Mouse (Mus musculus) hindbrain, embryonic 14.5 days (tissue): ENCODE data around the gene Dpm1. TPM values are rescaled to one million over a fixed set of nuclear protein-coding genes. Genes with fewer than 3 reads are reported as not detected.

Source experiments
- ATAC-seq: fragments of 200-750 bp; cut with Nextera tagmentation; 2 replicates; pipeline ENCODE4 v1.8.0; 2017; ENCODE audit warnings: moderate number of reproducible peaks, mild to moderate bottlenecking, moderate TSS enrichment, moderate library complexity; ENCODE audit not compliant: low FRiP score
- DNase-seq: peaks from one replicate; pipeline ENCODE4 v3.0.0-alpha.2; 2015; ENCODE audit warnings: low spot score
- H3K27ac ChIP-seq: fragments of 300-500 bp; sonication (generic); 2 replicates; pipeline ENCODE4 v1.5.1; 2014; ENCODE audit warnings: mild to moderate bottlenecking, moderate library complexity
- H3K27me3 ChIP-seq: fragments of 300-500 bp; sonication (generic); 2 replicates; pipeline ENCODE4 v1.6.1; 2014; ENCODE audit warnings: mild to moderate bottlenecking, low read length, mixed read lengths; ENCODE audit not compliant: control insufficient read depth, insufficient read depth
- H3K36me3 ChIP-seq: fragments of 300-500 bp; sonication (generic); replicated peaks from 2 replicates; pipeline ENCODE4 v1.6.1; 2014; ENCODE audit not compliant: control insufficient read depth, insufficient read depth
- H3K4me1 ChIP-seq: fragments of 300-500 bp; sonication (generic); replicated peaks from 2 replicates; pipeline ENCODE4 v1.6.1; 2014; ENCODE audit warnings: antibody characterized with exemption, low read length, mixed read lengths; ENCODE audit not compliant: control insufficient read depth, insufficient read depth
- H3K4me2 ChIP-seq: fragments of 300-500 bp; sonication (generic); replicated peaks from 2 replicates; pipeline ENCODE4 v1.6.1; 2014; ENCODE audit warnings: mild to moderate bottlenecking, moderate library complexity
- H3K4me3 ChIP-seq: fragments of 300-500 bp; sonication (generic); replicated peaks from 2 replicates; pipeline ENCODE4 v1.5.1; 2014; ENCODE audit warnings: mild to moderate bottlenecking, low read length
- H3K9ac ChIP-seq: fragments of 300-500 bp; sonication (generic); 2 replicates; pipeline ENCODE4 v1.6.1; 2014
- H3K9me3 ChIP-seq: fragments of 300-500 bp; sonication (generic); 2 replicates; pipeline ENCODE4 v1.6.1; 2016; ENCODE audit warnings: low read length; ENCODE audit not compliant: control insufficient read depth
- WGBS: fragments of 180-500 bp; shearing (Covaris S2); extraction: QIAGEN DNeasy Blood & Tissue Kit; methylation state at CpG from one replicate; pipeline ENCODE4 v1.1.7; 2014; 5-methylcytosine and 5-hydroxymethylcytosine counted together
- polyA plus RNA-seq: library from polyadenylated mRNA; unstranded; fragments of >200 nt; fragmentation: Nextera tagmentation; extraction: Ambion mirVana; gene quantifications from 2 replicates; pipeline ENCODE4 v1.2.1, GENCODE M21; 2014

Dpm1 gene
- polyA plus RNA-seq, 1 experiment from 2014 or later, result 60.1 TPM

GRCm38 (mm10) chr2:168253822-168254221, 23.4 kb upstream of the Dpm1 start:
- no peak overlapping the region for H3K4me2 ChIP-seq
- H3K4me1 ChIP-seq, result no peaks in the 10 kb centered on the region
- no peak for ATAC-seq
- H3K27ac ChIP-seq, result no peak overlapping the region
- H3K9me3 ChIP-seq, result no peaks in the 10 kb centered on the region
- no peak for DNase-seq
- H3K27me3 ChIP-seq, result no peaks in the 10 kb centered on the region
- no peak overlapping the region for H3K4me3 ChIP-seq
- H3K9ac ChIP-seq, result no peak overlapping the region
- WGBS, result 62% methylated on average over 7 of the region's 7 CpGs
- H3K36me3 ChIP-seq, result no peaks in the 10 kb centered on the region

- ATAC-seq (no peak), DNase-seq (peak; percentile 57)
- Histone ChIP-seq H3K27ac (no peak overlapping the region), H3K27me3 (no peaks in the 10 kb centered on the region), H3K4me1 (no peaks in the 10 kb centered on the region), H3K36me3 (no peaks in the 10 kb centered on the region), H3K4me3 (no peak overlapping the region), H3K9me3 (no peaks in the 10 kb centered on the region), H3K4me2 (peak overlapping the region; percentile 31; the same call in 1 of the 2 replicates), H3K9ac (no peak overlapping the region)
- WGBS, result 11% methylated on average over 16 of the region's 16 CpGs
These were observed 22.4 kb upstream of the Dpm1 start for GRCm38 (mm10) chr2:168252639-168253292.

- Histone ChIP-seq H3K36me3 (no peaks in the 10 kb centered on the region), H3K4me3 (no peak overlapping the region), H3K4me2 (no peak overlapping the region), H3K4me1 (no peaks in the 10 kb centered on the region), H3K9ac (no peak overlapping the region), H3K27ac (no peak overlapping the region), H3K27me3 (no peaks in the 10 kb centered on the region), H3K9me3 (no peaks in the 10 kb centered on the region)
- DNase-seq, result peak; percentile 96
- ATAC-seq, result no peak
- WGBS, result 16% methylated on average over 8 of the region's 8 CpGs
These were observed 19.9 kb upstream of the Dpm1 start for GRCm38 (mm10) chr2:168250270-168250669.

DNA sequence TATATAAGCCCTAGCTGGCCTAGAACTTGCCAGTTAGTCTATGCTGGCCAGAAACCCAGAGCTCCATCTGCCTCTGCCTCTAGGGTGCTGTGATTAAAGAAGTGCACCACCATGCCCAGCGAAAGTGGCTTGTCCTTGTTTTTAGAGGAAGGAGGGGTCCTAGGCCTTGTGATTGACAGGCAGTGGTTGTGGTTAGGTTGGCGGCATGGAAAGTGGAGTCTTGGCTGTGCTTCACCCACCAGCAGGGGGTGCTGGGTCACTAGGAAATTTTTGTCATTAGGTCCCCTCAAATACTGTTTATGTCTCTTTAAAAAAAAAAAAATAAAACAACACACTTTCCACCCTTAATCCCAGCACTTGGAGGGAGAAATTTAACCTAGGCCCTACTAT, 18.5 kb upstream of the Dpm1 start:
- Histone ChIP-seq H3K27ac (no peak overlapping the region), H3K4me2 (no peak overlapping the region), H3K4me1 (no peaks in the 10 kb centered on the region), H3K9me3 (no peaks in the 10 kb centered on the region), H3K4me3 (no peak overlapping the region), H3K36me3 (no peaks in the 10 kb centered on the region), H3K27me3 (no peaks in the 10 kb centered on the region), H3K9ac (no peak overlapping the region)
- 15% methylated on average over 2 of the region's 2 CpGs for WGBS
- DNase-seq (peak; percentile 25), ATAC-seq (no peak)

DNA sequence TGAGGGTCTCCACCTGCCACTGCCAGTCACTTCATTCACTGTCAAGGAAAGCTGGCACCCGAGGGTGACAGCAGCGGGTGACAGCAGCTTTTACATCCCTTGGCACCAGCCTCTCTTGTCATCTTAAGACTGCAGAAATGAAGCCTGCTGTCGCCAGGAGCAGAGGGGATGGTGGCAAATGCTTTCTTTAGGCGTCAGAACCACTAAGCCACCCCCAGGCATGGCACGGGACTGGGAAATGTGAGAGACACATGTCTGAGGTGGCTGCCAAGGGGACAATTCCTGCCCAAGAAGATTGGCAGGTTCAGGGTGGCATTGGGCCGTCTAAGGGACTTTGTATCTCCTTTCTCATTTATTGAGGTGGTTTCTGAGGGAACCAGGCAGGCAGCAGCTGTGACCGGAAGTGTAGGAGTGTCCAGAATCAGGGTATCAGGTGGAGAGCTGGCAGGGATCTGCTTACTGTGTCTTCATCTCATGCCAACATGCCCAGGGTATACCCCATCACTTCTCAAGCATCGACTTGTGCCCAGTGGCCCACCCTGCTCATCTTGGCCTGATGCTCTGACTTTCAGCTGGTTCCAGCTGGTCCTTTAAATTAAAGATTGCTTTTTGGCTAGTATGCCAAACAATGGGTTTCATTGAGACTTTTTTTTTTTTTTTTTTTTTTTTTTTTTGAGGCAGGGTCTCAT, 17.9 kb upstream of the Dpm1 start:
- WGBS, result 65% methylated on average over 8 of the region's 8 CpGs

GRCm38 (mm10) chr2:168245571-168245970, 15.2 kb upstream of the Dpm1 start:
- 39% methylated on average over 8 of the region's 8 CpGs for WGBS
- Histone ChIP-seq H3K36me3 (no peaks in the 10 kb centered on the region), H3K9ac (no peak overlapping the region), H3K4me1 (no peaks in the 10 kb centered on the region), H3K27ac (no peak overlapping the region), H3K27me3 (no peaks in the 10 kb centered on the region; the same call in 1 of the 2 replicates), H3K9me3 (no peaks in the 10 kb centered on the region), H3K4me3 (no peak overlapping the region), H3K4me2 (no peak overlapping the region)
- ATAC-seq (no peak), DNase-seq (no peak)

More for the DNA sequence above, 17.9 kb upstream of the Dpm1 start:
- Histone ChIP-seq H3K4me1 (no peaks in the 10 kb centered on the region), H3K9ac (no peak overlapping the region), H3K4me3 (no peak overlapping the region), H3K27ac (no peak overlapping the region), H3K27me3 (no peaks in the 10 kb centered on the region; the same call in 1 of the 2 replicates), H3K4me2 (no peak overlapping the region), H3K36me3 (no peaks in the 10 kb centered on the region), H3K9me3 (no peaks in the 10 kb centered on the region)
- ATAC-seq (peak; percentile 62; the same call in 1 of the 2 replicates), DNase-seq (peak; percentile 31)

DNA sequence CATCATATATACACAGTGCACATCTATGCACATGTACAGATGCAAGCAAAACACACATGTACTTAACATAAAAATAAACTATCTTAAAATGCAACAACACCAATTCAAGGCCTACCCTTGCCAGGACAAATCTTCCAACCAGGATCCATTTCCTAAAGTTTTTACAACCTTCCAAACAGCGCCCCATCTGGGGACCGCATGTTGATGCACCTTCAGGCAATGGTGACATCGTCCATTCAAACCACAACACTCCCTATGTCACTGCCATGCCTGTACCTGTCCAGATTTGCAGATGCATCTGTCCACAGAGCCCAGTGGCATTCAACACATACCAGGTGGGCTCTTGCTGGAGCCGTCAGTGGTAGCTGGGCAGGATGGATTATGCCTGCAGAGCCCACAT, 12.9 kb upstream of the Dpm1 start:
- no peak for DNase-seq
- Histone ChIP-seq H3K4me1 (no peaks in the 10 kb centered on the region), H3K9me3 (no peaks in the 10 kb centered on the region), H3K9ac (no peak overlapping the region), H3K4me2 (no peak overlapping the region), H3K27ac (no peak overlapping the region), H3K36me3 (no peaks in the 10 kb centered on the region), H3K27me3 (no peaks in the 10 kb centered on the region; the same call in 1 of the 2 replicates), H3K4me3 (no peak overlapping the region)
- ATAC-seq, result no peak
- 70% methylated on average over 4 of the region's 4 CpGs for WGBS

GRCm38 (mm10) chr2:168242841-168243240, 12.4 kb upstream of the Dpm1 start:
- Histone ChIP-seq H3K4me1 (no peaks in the 10 kb centered on the region), H3K27me3 (no peaks in the 10 kb centered on the region; the same call in 1 of the 2 replicates), H3K9ac (no peak overlapping the region), H3K4me3 (no peak overlapping the region), H3K9me3 (no peaks in the 10 kb centered on the region), H3K4me2 (no peak overlapping the region), H3K27ac (no peak overlapping the region), H3K36me3 (no peaks in the 10 kb centered on the region)
- no peak for ATAC-seq
- DNase-seq, result no peak

DNA sequence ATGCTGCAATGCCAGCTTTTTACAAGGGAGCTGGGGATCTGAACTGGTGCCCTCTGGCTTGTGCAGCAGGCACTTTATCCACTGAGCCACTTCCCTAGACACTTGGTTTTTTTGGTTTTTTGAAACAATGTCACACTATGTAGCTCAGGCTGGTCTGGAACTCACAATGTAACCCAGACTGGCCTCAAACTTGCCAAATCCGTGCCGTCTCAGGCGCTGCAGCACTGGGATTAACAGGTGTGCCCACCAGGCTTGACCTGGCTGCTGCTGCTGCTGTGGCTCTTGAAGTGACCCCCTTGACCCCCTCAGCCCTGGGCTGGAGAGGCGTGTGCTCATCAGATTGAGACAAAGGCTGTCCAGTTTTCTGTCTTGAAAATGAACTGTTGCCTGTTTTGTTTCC, 7.9 kb upstream of the Dpm1 start:
- no peak overlapping the region for H3K27ac ChIP-seq
- WGBS, result 90% methylated on average over 4 of the region's 4 CpGs

More for the DNA sequence above, 7.9 kb upstream of the Dpm1 start:
- Histone ChIP-seq H3K9ac (no peak overlapping the region), H3K4me1 (no peaks in the 10 kb centered on the region), H3K36me3 (peaks cover 8% of the 10 kb centered on the region), H3K4me3 (no peak overlapping the region), H3K9me3 (no peaks in the 10 kb centered on the region), H3K27me3 (no peaks in the 10 kb centered on the region; the same call in 1 of the 2 replicates), H3K4me2 (no peak overlapping the region)
- no peak for DNase-seq
- ATAC-seq, result no peak
